Mouse (Mus musculus): Measurements from ENCODE around the gene Bcl3.
A peak's percentile ranks its signal among the peaks of the same experiment; 100 is the strongest.
"Not testable (repeated sequence)": the region's sequence is repeated elsewhere in the genome, so short reads cannot be mapped to it uniquely, and the experiment has no call there.

The Bcl3 gene

DNA sequence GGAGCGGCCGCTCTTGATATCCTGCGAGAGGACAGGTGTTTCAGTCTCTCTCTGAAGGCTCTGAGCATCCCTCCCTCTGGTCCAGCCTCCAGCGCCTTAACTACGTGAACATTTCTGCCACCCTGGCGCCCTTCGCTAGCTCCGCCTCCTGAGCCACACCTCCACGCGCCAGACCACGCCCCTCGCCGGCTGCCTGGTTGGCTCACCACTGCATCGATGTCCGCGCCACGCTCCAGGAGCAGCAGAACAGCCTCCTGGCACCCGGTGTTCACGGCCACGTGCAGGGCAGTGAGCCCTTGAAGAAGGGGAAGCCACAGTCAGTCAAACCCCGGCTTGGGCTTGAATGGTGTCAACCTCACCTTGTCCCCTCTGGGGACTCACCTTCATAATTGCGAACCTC, 11.5 kb downstream of the Bcl3 start:
- ATAC-seq (ENCODE audit: insufficient number of reproducible peaks, low FRiP score, low TSS enrichment) = no peak

DNA sequence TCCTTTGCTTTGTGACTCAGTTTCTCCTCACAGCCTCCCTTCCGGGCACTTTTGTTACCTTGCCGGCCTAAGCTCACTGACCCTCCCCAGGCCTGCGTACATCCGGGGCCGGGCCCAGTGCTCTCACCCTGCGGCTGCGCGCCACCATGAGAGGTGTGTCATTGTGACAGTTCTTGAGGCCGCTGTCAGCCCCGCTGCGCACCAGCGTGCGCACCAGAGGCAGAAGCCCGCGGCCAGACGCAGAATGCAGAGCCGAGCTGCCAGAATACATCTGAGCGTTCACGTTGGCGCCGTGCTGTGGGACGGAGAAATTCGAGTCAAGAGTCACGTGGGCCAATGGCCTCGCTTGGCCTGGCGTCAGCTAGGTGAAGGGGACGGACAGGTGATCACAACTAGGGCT, 13.2 kb downstream of the Bcl3 start:
- no peak for ATAC-seq (ENCODE audit: insufficient number of reproducible peaks, low FRiP score, low TSS enrichment)

GRCm38 (mm10) chr7:19806356-19806969, 16.1 kb downstream of the Bcl3 start:
- ATAC-seq (ENCODE audit: insufficient number of reproducible peaks, low FRiP score, low TSS enrichment) = no peak

GRCm38 (mm10) chr7:19802995-19803394, 19.6 kb downstream of the Bcl3 start:
- ATAC-seq (ENCODE audit: insufficient number of reproducible peaks, low FRiP score, low TSS enrichment) = no peak

DNA sequence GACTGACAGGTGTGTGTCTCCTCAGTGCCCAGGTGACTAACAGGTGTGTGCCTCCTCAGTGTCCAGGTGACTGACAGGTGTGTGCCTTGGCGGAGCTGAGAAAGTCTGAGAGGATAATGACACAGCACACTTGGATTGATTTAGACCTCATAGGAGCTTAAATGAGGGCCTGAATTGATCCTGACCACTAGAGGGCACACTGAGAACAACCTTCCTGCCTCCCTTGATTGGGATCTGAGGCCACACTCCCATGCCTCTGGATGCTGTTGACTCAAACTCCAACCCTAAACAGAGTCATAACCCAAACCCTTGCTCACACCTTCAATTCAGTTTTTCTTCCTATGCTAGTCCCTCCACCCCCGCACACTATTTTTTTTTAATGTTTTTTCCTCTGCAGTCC, 21.8 kb downstream of the Bcl3 start:
- ATAC-seq (ENCODE audit: insufficient number of reproducible peaks, low FRiP score, low TSS enrichment) = no peak

DNA sequence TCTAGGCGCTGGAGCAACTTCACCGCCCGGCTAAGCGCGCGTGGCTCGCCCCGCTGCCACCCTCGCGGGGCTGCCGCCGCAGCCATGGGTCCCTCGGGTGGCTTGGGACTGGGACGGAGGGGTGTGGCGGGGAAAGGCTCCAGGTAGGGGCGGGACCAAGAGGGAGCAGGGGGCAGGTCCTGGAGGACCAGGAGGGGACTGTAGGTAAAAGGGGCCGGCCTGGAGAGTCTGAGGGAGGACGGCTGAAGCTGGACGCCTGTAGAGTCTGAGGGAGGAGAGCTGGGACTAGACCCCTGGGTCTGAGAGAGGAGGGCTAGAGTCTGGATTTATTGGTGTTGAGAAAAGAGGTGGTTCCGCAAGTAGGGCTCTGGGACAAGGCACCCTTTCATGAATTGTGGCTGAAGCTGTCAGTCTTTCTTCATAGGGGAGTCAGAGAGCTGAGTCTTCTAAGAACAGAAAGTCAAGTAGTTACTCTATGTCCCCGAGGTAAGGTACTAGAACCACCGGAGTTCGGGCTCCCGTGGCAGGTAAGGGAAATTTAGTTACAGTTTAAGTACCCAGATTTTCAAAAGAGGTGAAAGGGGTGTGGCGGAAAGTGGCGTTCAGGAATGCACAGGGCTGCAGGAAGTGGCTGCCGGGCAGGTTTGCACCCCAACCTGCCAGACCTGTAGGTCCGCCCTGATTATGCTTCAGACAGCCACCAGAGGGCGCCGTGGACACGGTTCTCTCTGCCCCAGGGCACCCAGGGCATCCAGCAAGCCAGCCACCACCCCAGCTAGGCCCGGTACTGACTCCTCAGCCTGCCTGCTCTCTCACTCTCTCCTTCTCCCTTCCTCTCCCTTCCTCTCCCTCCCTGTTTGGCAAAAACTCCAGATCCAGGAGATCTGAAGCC, 25.6 kb downstream of the Bcl3 start, which contains the start of gene Cblc:
Gene Cblc (minus strand): TSS at position 113 of the 892 bp plus-strand sequence.
- no peak for ATAC-seq (ENCODE audit: insufficient number of reproducible peaks, low FRiP score, low TSS enrichment)

DNA sequence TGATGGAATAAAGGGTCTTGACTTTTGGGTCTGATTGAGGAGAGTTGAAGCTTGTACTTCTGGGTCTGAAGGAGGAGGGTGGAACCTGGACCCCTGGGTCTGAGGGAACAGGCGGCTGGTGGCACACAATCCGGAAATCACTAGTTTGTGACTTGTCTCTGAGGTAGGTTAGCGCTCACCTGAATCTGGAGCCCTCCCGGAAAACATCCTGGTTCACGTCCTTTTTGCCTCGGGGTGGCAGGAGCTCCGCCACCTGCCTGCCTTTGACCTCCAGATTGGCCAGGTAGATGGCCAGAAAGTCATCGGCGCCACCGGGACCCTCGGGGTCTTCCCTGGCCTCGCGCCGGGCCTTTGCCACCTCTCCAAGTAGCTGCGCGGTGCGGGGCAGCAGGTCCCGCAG, 26.3 kb downstream of the Bcl3 start:
- no peak for ATAC-seq (ENCODE audit: insufficient number of reproducible peaks, low FRiP score, low TSS enrichment)

- no peak for ATAC-seq (ENCODE audit: insufficient number of reproducible peaks, low FRiP score, low TSS enrichment)
Measured at GRCm38 (mm10) chr7:19795236-19795635, 27.3 kb downstream of the Bcl3 start.

DNA sequence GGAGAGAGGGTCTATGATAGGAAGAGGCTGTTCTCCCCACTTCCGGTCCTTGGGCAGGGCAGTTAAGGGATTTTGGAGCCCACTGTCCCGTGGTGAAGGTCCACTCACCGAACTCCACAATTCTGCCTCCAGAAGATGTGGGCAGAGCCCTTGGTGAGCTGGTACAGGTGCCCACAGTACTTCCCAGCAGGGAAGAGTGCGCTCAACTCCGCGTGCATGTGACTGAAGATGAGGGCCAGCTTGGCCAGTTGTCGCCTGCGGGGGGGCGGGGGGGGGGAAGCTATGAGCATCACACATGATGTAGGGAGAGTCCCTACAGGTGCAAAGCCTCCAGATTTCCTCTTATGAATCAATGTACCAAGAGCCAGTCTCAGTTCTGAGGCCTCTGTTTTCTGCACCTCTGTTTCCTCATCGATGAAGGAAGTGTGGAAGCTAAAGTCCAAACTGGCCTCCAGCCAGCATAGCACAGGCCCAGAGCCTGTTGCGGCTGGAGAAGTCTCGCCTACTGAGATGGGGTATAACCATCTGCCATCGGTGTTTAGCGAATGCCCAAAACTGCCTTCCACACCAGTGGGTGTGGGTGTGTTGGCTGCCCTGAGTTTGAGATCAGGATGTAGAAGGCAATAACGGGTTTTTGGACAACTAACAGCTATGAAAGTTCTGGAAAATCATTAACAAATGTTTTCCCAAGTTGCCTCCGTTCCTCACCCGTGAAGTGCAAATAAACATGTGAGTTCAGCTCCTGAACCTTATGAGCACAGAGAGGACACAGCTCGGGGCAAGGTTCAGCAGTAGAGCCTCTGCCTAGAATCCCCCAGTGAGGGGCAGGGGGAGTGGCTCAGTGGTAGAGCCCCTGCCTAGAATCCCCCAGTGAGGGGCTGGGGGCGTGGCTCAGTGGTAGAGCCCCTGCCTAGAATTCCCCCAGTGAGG, 29.6 kb downstream of the Bcl3 start:
- no peak for ATAC-seq (ENCODE audit: insufficient number of reproducible peaks, low FRiP score, low TSS enrichment)

GRCm38 (mm10) chr7:19791504-19791903, 31.1 kb downstream of the Bcl3 start:
- ATAC-seq (ENCODE audit: insufficient number of reproducible peaks, low FRiP score, low TSS enrichment) = not testable (repeated sequence)

GRCm38 (mm10) chr7:19789904-19790347, 32.6 kb downstream of the Bcl3 start:
- ATAC-seq (ENCODE audit: insufficient number of reproducible peaks, low FRiP score, low TSS enrichment) = 0 out of 2 replicates have a peak, but pooled peaks have one; percentile 40

- no peak for ATAC-seq (ENCODE audit: insufficient number of reproducible peaks, low FRiP score, low TSS enrichment)
Measured at GRCm38 (mm10) chr7:19785874-19786458, 36.6 kb downstream of the Bcl3 start.

GRCm38 (mm10) chr7:19784764-19785535, 37.6 kb downstream of the Bcl3 start:
- ATAC-seq (ENCODE audit: insufficient number of reproducible peaks, low FRiP score, low TSS enrichment) = no peak

- no peak for ATAC-seq (ENCODE audit: insufficient number of reproducible peaks, low FRiP score, low TSS enrichment)
Measured at GRCm38 (mm10) chr7:19783630-19784029, 38.9 kb downstream of the Bcl3 start.

GRCm38 (mm10) chr7:19782645-19783044, 39.9 kb downstream of the Bcl3 start:
- no peak for ATAC-seq (ENCODE audit: insufficient number of reproducible peaks, low FRiP score, low TSS enrichment)

GRCm38 (mm10) chr7:19781741-19782140, 40.8 kb downstream of the Bcl3 start:
- no peak for ATAC-seq (ENCODE audit: insufficient number of reproducible peaks, low FRiP score, low TSS enrichment)

DNA sequence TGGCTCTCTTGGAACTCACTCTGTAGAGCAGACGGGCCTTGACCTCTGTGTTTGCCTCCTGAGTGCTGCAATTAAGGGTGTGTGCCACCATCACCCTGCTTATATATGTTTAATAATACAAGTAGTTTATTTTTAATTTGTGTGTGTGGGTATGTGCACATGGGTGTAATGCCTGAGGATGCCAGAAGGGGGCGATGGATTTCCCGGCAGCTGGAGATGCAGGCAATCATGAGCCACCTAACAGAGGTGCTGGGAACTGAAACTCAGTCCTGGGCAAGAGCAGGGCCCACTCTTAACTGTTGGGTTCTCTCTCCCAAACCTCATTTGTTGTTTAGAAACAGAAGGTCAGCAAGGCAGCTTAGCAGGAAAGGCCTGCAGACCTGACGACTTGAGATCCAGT, 42.7 kb downstream of the Bcl3 start:
- ATAC-seq (ENCODE audit: insufficient number of reproducible peaks, low FRiP score, low TSS enrichment) = no peak

GRCm38 (mm10) chr7:19778645-19779044, 43.9 kb downstream of the Bcl3 start:
- ATAC-seq (ENCODE audit: insufficient number of reproducible peaks, low FRiP score, low TSS enrichment) = no peak

- no peak for ATAC-seq (ENCODE audit: insufficient number of reproducible peaks, low FRiP score, low TSS enrichment)
Measured at GRCm38 (mm10) chr7:19777049-19777723, 45.4 kb downstream of the Bcl3 start.
